Mouse (Mus musculus): ENCODE data around the gene Lsm7. TPM values are rescaled to one million over a fixed set of nuclear protein-coding genes. Genes with fewer than 3 reads are reported as not detected.

Lsm7 gene
- polyA plus RNA-seq, 1 experiment from 2014 or later, result 104 TPM

DNA sequence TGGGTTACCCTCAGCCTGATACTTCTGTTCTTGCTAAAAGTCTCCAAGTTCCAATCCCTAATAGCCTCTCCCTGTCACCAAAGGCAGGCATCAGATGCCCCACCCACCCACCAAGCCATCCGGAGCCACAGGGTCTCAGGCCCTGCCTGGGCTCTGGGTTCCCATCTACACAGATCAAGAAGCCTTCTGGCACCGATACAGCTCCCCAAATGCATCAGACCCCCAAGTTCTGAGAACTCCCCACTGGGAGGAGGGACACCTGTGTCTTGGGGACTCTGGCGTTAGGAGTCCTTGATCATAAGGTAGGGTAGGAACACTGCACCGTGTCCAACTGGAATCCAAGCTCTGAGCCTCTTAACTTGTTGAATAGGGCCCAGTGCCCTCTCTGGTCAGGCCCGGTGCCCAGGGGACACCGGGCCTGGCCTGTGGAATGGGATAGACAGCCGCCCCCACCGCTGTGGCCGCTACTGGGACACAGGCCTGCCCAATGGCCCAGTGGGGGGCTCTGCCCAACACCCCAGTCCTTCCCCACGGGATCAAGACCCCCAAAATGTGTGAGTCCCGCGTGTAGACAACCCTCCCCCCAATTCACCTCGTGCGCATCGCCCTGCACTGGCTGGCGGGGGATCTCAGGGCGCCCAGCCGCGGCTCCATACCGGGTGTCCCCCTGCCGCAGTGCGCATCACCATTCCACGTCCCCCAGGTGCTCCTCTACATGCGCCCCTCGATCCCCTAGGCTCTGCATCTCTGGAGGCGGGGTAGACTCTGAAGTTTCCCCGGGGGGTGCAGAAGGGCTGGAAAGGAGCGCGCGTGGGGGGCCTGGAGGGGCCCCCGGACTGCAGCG is 11.7 kb downstream of the Lsm7 start:
- Histone ChIP-seq H3K4me2 (ENCODE audit: low read depth, low read length) (peak overlapping the region; percentile 55), H3K9me3 (ENCODE audit: low read length) (no peaks in the 10 kb centered on the region), H3K27ac (ENCODE audit: low read depth) (no peak overlapping the region), H3K9ac (replicated peaks) (no peak overlapping the region), H3K4me3 (ENCODE audit: low read depth, low read length) (peak overlapping the region; percentile 15; the same call in 1 of the 2 replicates), H3K36me3 (replicated peaks; ENCODE audit: insufficient read depth, low read length) (no peaks in the 10 kb centered on the region), H3K27me3 (ENCODE audit: insufficient read depth, low read length) (peaks cover 47% of the 10 kb centered on the region), H3K4me1 (ENCODE audit: insufficient read depth) (peaks cover 7% of the 10 kb centered on the region)
- no peak for TF ChIP-seq EP300 (IDR thresholded peaks at IDR 0.05; ENCODE audit: low read depth)
- WGBS (ENCODE audit: insufficient replicate concordance), result 16% methylated on average over 30 of the region's 32 CpGs
- no peak for ATAC-seq
- no peak for DNase-seq

DNA sequence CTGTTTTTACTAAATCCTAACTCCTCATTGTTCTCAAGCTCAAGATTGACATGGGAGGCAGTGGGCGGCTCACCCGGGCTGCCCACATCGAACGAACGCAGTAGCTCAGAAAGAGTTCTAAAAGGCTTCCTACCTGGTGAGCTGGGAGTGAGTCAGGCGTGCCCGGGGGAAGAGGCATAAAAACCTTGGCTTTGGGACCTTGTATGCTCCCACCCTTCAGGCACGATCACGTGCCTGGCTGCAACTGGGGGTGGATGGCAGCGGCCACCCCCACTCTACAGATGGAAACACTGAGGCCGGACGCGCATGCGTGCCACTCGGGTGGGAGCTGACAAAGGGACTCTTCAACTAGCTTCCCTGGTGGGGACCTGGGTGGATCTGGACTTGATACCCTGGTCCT is 12.7 kb downstream of the Lsm7 start:
- no peak for DNase-seq
- Histone ChIP-seq H3K27me3 (ENCODE audit: insufficient read depth, low read length) (peaks cover 54% of the 10 kb centered on the region), H3K36me3 (replicated peaks; ENCODE audit: insufficient read depth, low read length) (no peaks in the 10 kb centered on the region), H3K9me3 (ENCODE audit: low read length) (no peaks in the 10 kb centered on the region), H3K4me3 (ENCODE audit: low read depth, low read length) (no peak overlapping the region), H3K27ac (ENCODE audit: low read depth) (no peak overlapping the region), H3K4me1 (ENCODE audit: insufficient read depth) (0 out of 2 replicates have a peak, but pooled peaks cover 5% of the 10 kb centered on the region), H3K4me2 (ENCODE audit: low read depth, low read length) (no peak overlapping the region), H3K9ac (replicated peaks) (no peak overlapping the region)
- 84% methylated on average over 15 of the region's 15 CpGs for WGBS (ENCODE audit: insufficient replicate concordance)
- TF ChIP-seq EP300 (IDR thresholded peaks at IDR 0.05; ENCODE audit: low read depth), result no peak
- no peak for TF ChIP-seq CTCF (IDR thresholded peaks at IDR 0.05; ENCODE audit: low read depth)
- ATAC-seq, result no peak

DNA sequence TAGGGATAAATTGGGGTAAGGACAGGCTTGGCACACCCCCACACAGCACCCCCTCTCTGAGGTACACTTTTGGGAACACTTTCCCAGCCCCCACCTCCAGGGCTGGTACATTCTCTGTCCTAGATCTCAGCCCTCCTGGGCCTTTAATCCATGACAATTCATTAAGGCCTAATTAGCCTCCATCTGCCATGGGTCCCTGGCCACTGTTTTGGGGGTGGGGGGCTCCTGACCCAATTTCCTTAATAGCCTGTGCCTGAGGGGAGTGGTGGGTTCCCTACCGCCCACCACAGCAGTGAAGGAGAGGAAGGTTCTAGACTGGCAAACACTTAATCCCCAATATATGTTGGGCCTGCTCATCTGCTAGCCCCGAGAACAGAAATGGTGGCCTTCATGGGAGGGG is 13.3 kb downstream of the Lsm7 start:
- Histone ChIP-seq H3K9ac (replicated peaks) (no peak overlapping the region), H3K4me1 (ENCODE audit: insufficient read depth) (0 out of 2 replicates have a peak, but pooled peaks cover 5% of the 10 kb centered on the region), H3K27me3 (ENCODE audit: insufficient read depth, low read length) (peaks cover 57% of the 10 kb centered on the region), H3K9me3 (ENCODE audit: low read length) (no peaks in the 10 kb centered on the region), H3K4me3 (ENCODE audit: low read depth, low read length) (no peak overlapping the region), H3K36me3 (replicated peaks; ENCODE audit: insufficient read depth, low read length) (no peaks in the 10 kb centered on the region), H3K4me2 (ENCODE audit: low read depth, low read length) (no peak overlapping the region), H3K27ac (ENCODE audit: low read depth) (no peak overlapping the region)
- 72% methylated on average over 2 of the region's 2 CpGs for WGBS (ENCODE audit: insufficient replicate concordance)
- TF ChIP-seq EP300 (IDR thresholded peaks at IDR 0.05; ENCODE audit: low read depth) (no peak), CTCF (IDR thresholded peaks at IDR 0.05; ENCODE audit: low read depth) (no peak)
- DNase-seq (no peak), ATAC-seq (no peak)

DNA sequence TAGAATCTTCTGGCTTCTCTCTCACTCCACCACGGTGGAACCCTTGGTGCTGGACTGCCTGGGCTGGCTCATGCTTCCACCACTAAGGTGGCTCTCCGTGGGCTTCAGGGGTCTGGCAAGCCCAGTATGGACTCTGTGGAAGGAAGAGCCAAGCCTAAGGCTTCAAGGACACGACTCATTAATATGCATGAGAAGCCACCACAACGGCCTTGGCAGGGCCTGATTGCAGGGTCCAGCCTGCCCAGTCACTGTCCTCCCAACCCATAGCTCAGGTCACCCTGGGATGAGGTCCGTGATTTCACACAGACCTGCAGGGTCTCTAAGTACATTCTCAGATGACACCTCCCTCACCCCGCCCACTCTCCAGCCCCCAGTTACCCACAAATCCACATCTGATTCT is 15.2 kb downstream of the Lsm7 start:
- DNase-seq (no peak), ATAC-seq (no peak)
- Histone ChIP-seq H3K27me3 (ENCODE audit: insufficient read depth, low read length) (peaks cover 58% of the 10 kb centered on the region), H3K4me3 (ENCODE audit: low read depth, low read length) (no peak overlapping the region), H3K36me3 (replicated peaks; ENCODE audit: insufficient read depth, low read length) (no peaks in the 10 kb centered on the region), H3K4me1 (ENCODE audit: insufficient read depth) (0 out of 2 replicates have a peak, but pooled peaks cover 5% of the 10 kb centered on the region), H3K27ac (ENCODE audit: low read depth) (no peak overlapping the region), H3K9me3 (ENCODE audit: low read length) (no peaks in the 10 kb centered on the region), H3K4me2 (ENCODE audit: low read depth, low read length) (no peak overlapping the region), H3K9ac (replicated peaks) (no peak overlapping the region)
- TF ChIP-seq CTCF (IDR thresholded peaks at IDR 0.05; ENCODE audit: low read depth) (no peak), EP300 (IDR thresholded peaks at IDR 0.05; ENCODE audit: low read depth) (no peak)
- WGBS (ENCODE audit: insufficient replicate concordance), result 57% methylated on average over 6 of the region's 6 CpGs

DNA sequence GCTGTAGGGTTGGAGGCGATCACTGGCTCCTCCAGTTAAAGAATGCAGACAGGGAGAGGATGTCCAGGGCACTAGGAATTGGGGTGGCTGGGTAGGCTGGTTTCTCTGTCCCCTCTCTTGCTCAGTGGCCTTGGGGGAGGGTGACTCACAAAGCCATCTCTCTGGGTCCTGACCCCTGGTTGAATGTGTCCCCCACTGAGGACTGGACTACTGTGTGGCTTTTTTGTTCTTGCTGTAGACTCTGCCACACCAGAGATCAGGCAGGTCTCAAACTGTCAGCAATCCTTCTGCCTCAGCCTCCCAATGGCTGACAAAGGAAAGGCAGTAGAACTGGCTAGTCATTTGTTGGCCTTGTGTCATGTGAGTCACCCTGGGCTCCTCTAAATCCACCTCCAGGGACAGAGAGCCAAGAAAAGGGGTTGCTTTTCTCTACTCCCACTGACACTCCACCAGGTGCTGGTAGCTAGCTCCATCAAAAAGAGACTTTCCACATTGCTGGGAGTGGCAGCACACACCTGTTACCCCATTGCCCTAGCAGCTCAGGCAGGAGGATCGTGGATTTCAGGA is 16.6 kb downstream of the Lsm7 start:
- no peak overlapping the region for H3K4me3 ChIP-seq (ENCODE audit: low read depth, low read length)
- no peaks in the 10 kb centered on the region for H3K36me3 ChIP-seq (replicated peaks; ENCODE audit: insufficient read depth, low read length)
- no peak overlapping the region for H3K4me2 ChIP-seq (ENCODE audit: low read depth, low read length)
- peaks cover 51% of the 10 kb centered on the region for H3K27me3 ChIP-seq (ENCODE audit: insufficient read depth, low read length)
- no peaks in the 10 kb centered on the region for H3K9me3 ChIP-seq (ENCODE audit: low read length)
- TF ChIP-seq EP300 (IDR thresholded peaks at IDR 0.05; ENCODE audit: low read depth), result no peak
- TF ChIP-seq CTCF (IDR thresholded peaks at IDR 0.05; ENCODE audit: low read depth), result no peak
- WGBS (ENCODE audit: insufficient replicate concordance), result 58% methylated on average over 2 of the region's 2 CpGs
- DNase-seq (no peak), ATAC-seq (no peak)
- H3K4me1 ChIP-seq (ENCODE audit: insufficient read depth), result 0 out of 2 replicates have a peak, but pooled peaks cover under 1% of the 10 kb centered on the region
- H3K27ac ChIP-seq (ENCODE audit: low read depth), result no peak overlapping the region
- H3K9ac ChIP-seq (replicated peaks), result no peak overlapping the region

DNA sequence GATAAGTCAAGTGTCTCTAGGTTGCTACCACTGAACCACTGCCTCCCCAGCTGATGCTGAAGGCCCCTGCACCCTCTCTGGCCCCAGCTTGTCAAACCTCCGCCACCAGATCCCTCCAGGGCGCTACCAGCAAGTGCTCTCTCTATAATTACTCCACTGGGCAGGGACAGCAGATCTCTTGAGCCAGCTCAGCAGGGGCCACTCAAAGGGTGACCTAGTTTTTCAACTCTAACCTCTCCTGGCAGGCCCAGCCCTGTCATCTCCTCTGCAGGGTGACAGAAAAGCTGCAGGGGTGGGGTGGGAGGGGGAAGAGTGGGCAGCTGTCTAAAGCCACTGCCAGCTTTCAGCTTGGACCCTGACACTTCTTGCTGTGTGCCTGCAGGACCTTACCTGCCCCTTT is 17.2 kb downstream of the Lsm7 start:
- Histone ChIP-seq H3K27ac (ENCODE audit: low read depth) (no peak overlapping the region), H3K4me1 (ENCODE audit: insufficient read depth) (no peaks in the 10 kb centered on the region), H3K9me3 (ENCODE audit: low read length) (no peaks in the 10 kb centered on the region), H3K27me3 (ENCODE audit: insufficient read depth, low read length) (peaks cover 45% of the 10 kb centered on the region), H3K36me3 (replicated peaks; ENCODE audit: insufficient read depth, low read length) (no peaks in the 10 kb centered on the region), H3K4me3 (ENCODE audit: low read depth, low read length) (no peak overlapping the region), H3K4me2 (ENCODE audit: low read depth, low read length) (no peak overlapping the region), H3K9ac (replicated peaks) (no peak overlapping the region)
- WGBS (ENCODE audit: insufficient replicate concordance), result 52% methylated on average over 2 of the region's 2 CpGs
- ATAC-seq (no peak), DNase-seq (no peak)
- no peak for TF ChIP-seq CTCF (IDR thresholded peaks at IDR 0.05; ENCODE audit: low read depth)
- no peak for TF ChIP-seq EP300 (IDR thresholded peaks at IDR 0.05; ENCODE audit: low read depth)
